Mouse (Mus musculus) adrenal gland, postnatal 25 days (tissue): Measurements from ENCODE around the gene Poc1a. TPM values are rescaled to one million over a fixed set of nuclear protein-coding genes. Genes with fewer than 3 reads are reported as not detected.

ENCODE experiments used
- DNase-seq: peaks from one replicate; pipeline ENCODE4 v3.0.0; 2021; ENCODE audit warnings: mixed read lengths
- total RNA-seq: library from RNA; stranded (reverse); gene quantifications from 2 replicates; pipeline ENCODE4 v1.2.3, GENCODE M21; 2021

The Poc1a gene
- total RNA-seq, 1 experiment from 2014 or later, result 6.3 TPM

- no peak for DNase-seq
Observed at GRCm38 (mm10) chr9:106338462-106339172, 57.8 kb downstream of the Poc1a start.

- no peak for DNase-seq
Observed at GRCm38 (mm10) chr9:106339173-106339558, 58.3 kb downstream of the Poc1a start.

DNA sequence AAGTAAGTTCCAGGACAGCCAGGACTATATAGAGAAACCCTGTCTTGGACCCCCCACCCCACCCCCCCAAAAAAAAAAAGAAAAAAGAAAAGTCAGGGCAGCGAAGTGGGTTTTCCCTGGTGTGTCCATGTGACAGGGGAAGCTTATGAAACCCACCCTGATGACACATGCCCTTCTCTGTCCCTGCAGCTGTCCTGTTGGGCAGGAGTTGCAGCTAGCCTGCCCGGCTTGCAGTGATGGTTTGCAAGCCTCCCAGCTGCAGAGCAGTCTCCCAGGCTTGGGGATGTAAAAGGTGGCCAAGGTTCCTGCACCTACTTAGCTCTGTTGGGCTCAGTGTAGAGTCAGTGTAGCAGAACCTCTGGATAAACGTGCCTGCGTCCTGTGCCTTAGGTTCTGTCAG lies 58.9 kb downstream of the Poc1a start:
- DNase-seq, result no peak

DNA sequence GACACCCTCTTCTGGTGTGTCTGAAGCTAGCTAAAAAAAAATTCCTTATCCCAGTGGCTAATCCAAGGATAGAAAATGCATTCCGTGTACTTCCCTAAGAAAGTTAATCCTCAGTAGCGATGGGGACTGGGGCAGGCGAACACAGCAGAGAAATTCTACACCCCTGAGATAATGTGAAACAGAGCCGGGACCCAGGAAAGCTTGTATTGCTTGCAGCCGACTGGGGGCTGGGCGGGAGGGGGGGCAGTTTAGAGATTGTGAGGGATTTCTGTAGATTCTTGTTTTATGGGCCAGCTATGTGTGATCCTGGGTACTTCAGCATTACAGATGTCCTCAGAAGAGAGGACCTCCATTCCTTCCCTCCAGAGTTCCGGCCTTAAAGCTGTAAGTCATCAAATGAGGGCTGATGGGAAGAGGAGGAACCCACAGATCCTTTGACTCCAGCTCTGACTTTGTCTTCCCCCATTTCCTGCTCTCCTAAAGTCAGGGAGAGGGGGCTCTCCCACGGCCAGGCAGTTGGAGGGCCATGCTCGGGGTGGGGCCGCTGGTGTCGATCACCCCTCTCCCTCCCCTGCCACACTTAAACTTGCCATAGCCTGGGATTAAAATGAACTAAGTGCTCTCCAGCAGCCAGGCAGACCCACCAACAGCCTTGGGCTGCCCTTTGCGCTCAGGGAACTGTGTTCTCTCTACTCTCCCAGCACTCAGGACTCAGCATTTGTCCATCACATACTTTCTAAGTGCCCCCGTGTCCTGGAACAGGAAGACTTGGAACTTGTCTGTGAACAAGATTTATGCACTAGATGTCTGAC lies 59.8 kb downstream of the Poc1a start:
- DNase-seq, result no peak

- no peak for DNase-seq
Observed at GRCm38 (mm10) chr9:106341313-106341686, 60.4 kb downstream of the Poc1a start.

- DNase-seq, result no peak
Observed at GRCm38 (mm10) chr9:106342573-106342972, 61.7 kb downstream of the Poc1a start.

GRCm38 (mm10) chr9:106345167-106345566 lies 64.3 kb downstream of the Poc1a start:
- DNase-seq, result peak; percentile 84

GRCm38 (mm10) chr9:106345630-106346029 lies 64.8 kb downstream of the Poc1a start:
- DNase-seq, result no peak

GRCm38 (mm10) chr9:106348281-106348680 lies 67.4 kb downstream of the Poc1a start:
- no peak for DNase-seq

GRCm38 (mm10) chr9:106349075-106349474 lies 68.2 kb downstream of the Poc1a start:
- peak; percentile 28 for DNase-seq

DNA sequence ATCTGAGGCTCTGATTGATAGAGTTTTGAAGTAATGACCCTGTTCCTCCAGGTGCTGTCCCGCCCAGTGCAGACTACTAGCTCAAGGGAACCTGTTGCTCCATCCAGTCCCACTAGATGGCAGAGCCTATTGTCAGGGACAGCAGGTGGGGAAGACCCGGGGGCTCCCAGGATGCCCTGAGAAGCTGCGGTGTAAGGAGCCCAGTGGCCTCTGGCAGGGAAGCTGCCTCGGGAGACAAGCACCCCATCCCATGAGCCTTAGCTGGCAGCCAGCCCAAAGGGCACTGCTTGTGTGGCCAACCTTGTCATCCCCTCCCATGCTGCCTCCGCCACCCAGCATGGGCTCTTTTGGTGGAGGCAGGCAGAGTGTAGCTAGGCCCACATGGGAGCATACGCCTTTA lies 70.3 kb downstream of the Poc1a start:
- DNase-seq, result no peak

DNA sequence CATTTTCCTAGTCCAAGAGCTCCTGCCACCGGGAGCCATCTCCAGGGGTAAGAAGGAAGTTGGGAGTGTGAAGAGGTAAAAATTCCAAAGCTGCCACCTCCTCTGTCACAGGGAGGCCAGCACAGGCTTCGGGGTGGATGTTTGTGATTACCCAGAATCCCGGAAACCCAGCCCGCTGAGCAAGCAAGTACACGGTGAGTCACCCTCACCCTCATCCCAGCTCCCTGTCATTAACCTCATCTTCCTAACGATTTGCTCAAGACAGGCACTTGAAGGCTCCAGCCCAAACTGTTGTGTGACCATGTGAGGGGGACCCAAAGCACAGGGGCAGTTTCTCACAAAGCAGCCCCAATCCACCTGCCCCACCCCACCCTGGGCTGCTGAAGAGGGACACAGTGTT lies 72.9 kb downstream of the Poc1a start:
- peak; percentile 27 for DNase-seq

DNA sequence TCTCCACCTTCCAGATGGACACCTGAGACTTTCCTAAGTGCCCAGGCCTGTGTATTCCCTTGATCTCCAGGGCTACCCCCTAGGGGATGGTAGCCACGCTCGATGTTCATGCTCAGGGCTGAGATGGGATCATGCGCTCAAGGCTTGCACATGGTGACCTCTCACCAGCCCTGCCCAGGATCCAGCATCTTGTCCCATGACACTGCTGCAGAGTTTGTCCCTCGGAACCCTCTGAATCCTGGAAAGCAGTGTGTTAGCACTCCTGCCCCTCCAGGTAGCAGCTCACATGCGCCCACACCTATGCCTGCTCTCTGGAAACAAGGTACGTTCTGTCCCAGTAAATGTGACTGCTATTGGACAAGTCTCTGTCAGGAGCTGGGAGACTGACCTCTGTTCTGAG lies 73.9 kb downstream of the Poc1a start:
- DNase-seq, result no peak

DNA sequence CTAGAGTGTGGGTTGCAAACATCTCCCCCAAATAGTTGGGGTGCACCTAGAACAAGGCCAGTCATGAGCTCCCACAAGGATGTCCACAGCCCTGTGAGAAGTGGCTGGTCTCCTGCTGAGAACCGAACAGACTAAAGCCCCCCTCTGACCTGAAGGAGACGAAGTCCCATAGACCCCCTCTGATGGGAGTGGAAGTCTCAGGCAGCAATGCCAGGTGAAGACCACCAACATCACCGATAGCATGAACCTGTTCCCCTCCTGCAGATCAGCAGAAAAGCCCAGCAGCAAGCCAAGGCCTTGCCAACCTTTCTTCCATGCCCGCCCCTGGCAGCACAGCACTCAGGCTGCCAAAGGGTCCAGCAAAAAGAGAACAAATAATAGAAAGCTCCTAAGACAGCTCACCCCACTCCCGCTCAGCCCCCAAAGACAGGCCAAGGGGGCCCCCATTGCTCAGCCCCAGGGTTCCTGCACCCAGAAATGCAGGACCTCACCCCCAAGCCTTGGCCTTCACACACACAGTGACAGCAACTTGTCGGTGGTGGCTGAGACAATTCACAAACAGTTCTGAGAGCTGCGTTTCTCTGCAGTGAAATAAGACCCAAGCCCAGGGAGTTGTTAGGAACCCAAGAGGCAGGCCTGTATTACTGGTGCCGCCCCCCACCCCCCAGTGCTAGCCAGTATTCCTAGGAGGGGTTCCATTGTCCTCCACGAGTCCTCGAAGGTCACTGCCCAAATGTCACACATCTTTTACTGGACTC lies 74.5 kb downstream of the Poc1a start:
- DNase-seq, result no peak

- no peak for DNase-seq
Observed at GRCm38 (mm10) chr9:106355975-106356286, 75.1 kb downstream of the Poc1a start.

- DNase-seq, result no peak
Observed at GRCm38 (mm10) chr9:106356323-106356844, 75.5 kb downstream of the Poc1a start.

DNA sequence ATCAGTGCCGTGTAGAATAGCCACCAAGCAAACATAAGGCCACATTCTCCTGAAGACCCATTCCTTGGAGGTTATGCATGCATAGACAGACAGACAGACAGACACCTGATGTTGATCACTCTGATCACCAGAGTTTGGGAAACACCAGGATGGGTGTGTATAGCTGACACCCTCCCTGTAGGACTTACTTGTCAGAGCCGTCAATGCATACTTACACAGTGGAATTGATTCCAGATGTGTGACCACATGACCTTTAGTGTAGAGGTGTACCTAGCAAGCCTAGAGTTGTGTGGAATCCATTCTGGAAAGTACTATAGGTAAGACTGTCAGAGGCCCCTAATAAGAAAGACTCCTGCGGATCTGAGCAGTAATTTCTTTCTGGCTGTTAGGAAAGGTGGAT lies 76.3 kb downstream of the Poc1a start:
- DNase-seq, result no peak

DNA sequence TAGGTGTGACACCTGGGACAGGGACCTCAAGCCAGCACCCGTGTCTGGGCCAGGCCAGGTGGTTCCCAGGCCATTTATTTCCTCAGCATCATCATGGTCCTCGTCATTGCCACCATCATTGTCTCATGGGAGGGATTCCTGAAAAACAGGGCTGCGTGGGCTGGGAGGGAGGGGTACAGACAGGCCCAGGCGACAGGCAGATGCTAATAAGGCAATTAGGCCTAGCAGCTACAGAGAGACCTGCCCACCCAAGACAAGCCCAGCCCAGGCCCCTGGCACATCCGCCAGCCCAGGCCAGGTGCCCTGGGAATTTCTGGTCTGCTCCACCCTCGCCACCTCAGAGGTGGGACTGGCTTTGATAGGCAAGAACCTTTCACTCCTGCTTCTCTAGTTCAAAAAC lies 78.4 kb downstream of the Poc1a start:
- DNase-seq, result no peak

DNA sequence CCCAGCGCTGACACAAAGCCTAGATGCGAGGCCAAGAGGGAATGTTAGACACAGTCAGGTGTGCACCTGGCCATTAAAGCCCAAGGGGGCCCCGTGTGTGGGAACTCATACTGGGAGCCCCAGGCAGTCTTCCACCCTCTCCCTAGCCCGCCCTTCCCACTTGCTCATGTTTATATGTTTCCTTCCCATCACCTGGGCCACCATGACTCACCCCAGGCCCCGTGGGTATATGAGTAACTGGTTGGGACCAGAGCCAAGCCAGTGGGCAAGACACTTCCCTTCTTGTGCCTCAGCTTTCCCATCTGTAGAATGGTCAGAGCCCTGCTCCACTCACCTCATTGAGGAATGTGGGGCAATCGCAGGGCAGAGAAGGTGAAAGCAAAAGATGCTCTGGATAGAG lies 80.3 kb downstream of the Poc1a start:
- DNase-seq, result no peak

DNA sequence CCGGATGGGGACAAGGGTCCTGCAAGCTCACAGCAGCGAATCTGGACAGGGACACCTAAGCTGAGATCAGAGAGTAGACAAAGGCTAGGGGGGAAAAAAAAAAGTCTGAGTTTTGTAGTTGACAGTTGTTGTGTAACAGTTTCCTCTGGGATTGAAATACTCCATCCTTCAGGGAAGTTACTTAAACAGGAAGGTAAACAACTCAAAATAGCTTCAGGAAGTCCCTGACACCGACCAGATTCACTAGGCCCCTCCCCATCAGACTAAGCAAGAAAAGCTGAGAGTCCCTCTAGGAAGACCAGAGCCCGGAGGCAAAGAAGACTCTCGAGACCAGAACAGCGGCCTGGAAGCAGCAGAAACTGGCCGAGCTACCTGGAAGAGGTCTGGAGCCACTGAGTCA lies 84.5 kb downstream of the Poc1a start:
- DNase-seq, result no peak

DNA sequence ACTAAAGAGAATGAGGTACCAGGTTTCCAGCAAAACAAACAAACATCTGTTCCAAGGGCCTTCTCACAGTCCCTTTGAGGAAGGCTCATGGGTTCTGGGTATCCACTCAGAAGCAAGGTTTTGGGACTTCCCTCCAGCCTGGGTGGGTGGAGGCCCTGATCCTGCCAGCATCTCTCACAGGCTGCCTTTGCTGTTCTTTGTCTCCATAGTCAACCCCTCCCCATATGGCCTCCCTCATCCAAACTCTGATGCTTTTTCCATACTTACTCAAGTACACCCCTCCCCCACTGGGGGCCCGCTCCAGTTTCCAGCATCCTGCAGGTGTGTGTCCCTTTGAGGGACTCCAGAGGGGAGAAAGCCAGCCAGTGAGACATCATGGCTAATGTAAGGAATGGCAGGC lies 85.3 kb downstream of the Poc1a start:
- DNase-seq, result no peak

GRCm38 (mm10) chr9:106367001-106367400 lies 86.1 kb downstream of the Poc1a start:
- DNase-seq, result no peak

GRCm38 (mm10) chr9:106367592-106368111 lies 86.8 kb downstream of the Poc1a start:
- peak; percentile 98 for DNase-seq
